Mouse (Mus musculus): Measurements from ENCODE around the gene Senp2. TPM values are rescaled to one million over a fixed set of nuclear protein-coding genes. Genes with fewer than 3 reads are reported as not detected.
A peak's percentile ranks its signal among the peaks of the same experiment; 100 is the strongest.

The Senp2 gene
- polyA plus RNA-seq, 1 experiment from 2014 or later, result 37.0 TPM

GRCm38 (mm10) chr16:22075829-22076619 is 66.7 kb downstream of the Senp2 start:
- H3K4me1 ChIP-seq (ENCODE audit: insufficient read depth, low read length), result no peaks in the 10 kb centered on the region
- H3K4me3 ChIP-seq (ENCODE audit: low read length), result no peak overlapping the region
- no peaks in the 10 kb centered on the region for H3K9me3 ChIP-seq (ENCODE audit: low read length)
- no peak overlapping the region for H3K27ac ChIP-seq (ENCODE audit: low read length)
- ATAC-seq (ENCODE audit: low FRiP score, low TSS enrichment), result no peak
- H3K9ac ChIP-seq (replicated peaks; ENCODE audit: low read length), result no peak overlapping the region
- H3K4me2 ChIP-seq (replicated peaks; ENCODE audit: low read depth, low read length), result no peak overlapping the region
- H3K36me3 ChIP-seq (ENCODE audit: insufficient read depth, low read length), result peaks cover 60% of the 10 kb centered on the region
- 31% methylated on average over 5 of the region's 5 CpGs for WGBS
- H3K27me3 ChIP-seq (ENCODE audit: insufficient read depth, low read length), result no peaks in the 10 kb centered on the region

GRCm38 (mm10) chr16:22076620-22076941 is 67.3 kb downstream of the Senp2 start:
- WGBS, result 46% methylated on average over 4 of the region's 4 CpGs
- no peak for ATAC-seq (ENCODE audit: low FRiP score, low TSS enrichment)
- H3K27ac ChIP-seq (ENCODE audit: low read length), result no peak overlapping the region
- H3K4me2 ChIP-seq (replicated peaks; ENCODE audit: low read depth, low read length), result no peak overlapping the region
- no peak overlapping the region for H3K9ac ChIP-seq (replicated peaks; ENCODE audit: low read length)
- no peaks in the 10 kb centered on the region for H3K4me1 ChIP-seq (ENCODE audit: insufficient read depth, low read length)
- no peaks in the 10 kb centered on the region for H3K9me3 ChIP-seq (ENCODE audit: low read length)
- peaks cover 61% of the 10 kb centered on the region for H3K36me3 ChIP-seq (ENCODE audit: insufficient read depth, low read length)
- no peak overlapping the region for H3K4me3 ChIP-seq (ENCODE audit: low read length)
- H3K27me3 ChIP-seq (ENCODE audit: insufficient read depth, low read length), result no peaks in the 10 kb centered on the region

GRCm38 (mm10) chr16:22080125-22080710 is 70.9 kb downstream of the Senp2 start:
- Histone ChIP-seq H3K9ac (replicated peaks; ENCODE audit: low read length) (no peak overlapping the region), H3K27me3 (ENCODE audit: insufficient read depth, low read length) (no peaks in the 10 kb centered on the region), H3K27ac (ENCODE audit: low read length) (no peak overlapping the region), H3K36me3 (ENCODE audit: insufficient read depth, low read length) (peaks cover 62% of the 10 kb centered on the region), H3K4me3 (ENCODE audit: low read length) (no peak overlapping the region), H3K9me3 (ENCODE audit: low read length) (no peaks in the 10 kb centered on the region), H3K4me2 (replicated peaks; ENCODE audit: low read depth, low read length) (no peak overlapping the region), H3K4me1 (ENCODE audit: insufficient read depth, low read length) (no peaks in the 10 kb centered on the region)
- 90% methylated on average over 12 of the region's 12 CpGs for WGBS
- ATAC-seq (ENCODE audit: low FRiP score, low TSS enrichment), result no peak

GRCm38 (mm10) chr16:22085411-22085810 is 76.1 kb downstream of the Senp2 start:
- peaks cover 43% of the 10 kb centered on the region for H3K36me3 ChIP-seq (ENCODE audit: insufficient read depth, low read length)
- H3K9ac ChIP-seq (replicated peaks; ENCODE audit: low read length), result no peak overlapping the region
- H3K4me3 ChIP-seq (ENCODE audit: low read length), result no peak overlapping the region
- no peak for ATAC-seq (ENCODE audit: low FRiP score, low TSS enrichment)
- no peaks in the 10 kb centered on the region for H3K27me3 ChIP-seq (ENCODE audit: insufficient read depth, low read length)
- H3K9me3 ChIP-seq (ENCODE audit: low read length), result no peaks in the 10 kb centered on the region
- WGBS, result 95% methylated on average over 4 of the region's 4 CpGs
- no peak overlapping the region for H3K4me2 ChIP-seq (replicated peaks; ENCODE audit: low read depth, low read length)
- no peak overlapping the region for H3K27ac ChIP-seq (ENCODE audit: low read length)
- H3K4me1 ChIP-seq (ENCODE audit: insufficient read depth, low read length), result no peaks in the 10 kb centered on the region

GRCm38 (mm10) chr16:22091255-22091783 is 82.0 kb downstream of the Senp2 start:
- 76% methylated on average over 3 of the region's 3 CpGs for WGBS

GRCm38 (mm10) chr16:22095751-22096150 is 86.5 kb downstream of the Senp2 start:
- Histone ChIP-seq H3K9ac (replicated peaks; ENCODE audit: low read length) (no peak overlapping the region), H3K4me2 (replicated peaks; ENCODE audit: low read depth, low read length) (no peak overlapping the region), H3K27ac (ENCODE audit: low read length) (no peak overlapping the region), H3K27me3 (ENCODE audit: insufficient read depth, low read length) (no peaks in the 10 kb centered on the region), H3K9me3 (ENCODE audit: low read length) (peaks cover 1% of the 10 kb centered on the region; the same call in 1 of the 2 replicates), H3K4me1 (ENCODE audit: insufficient read depth, low read length) (peaks cover 7% of the 10 kb centered on the region; the same call in 1 of the 2 replicates), H3K36me3 (ENCODE audit: insufficient read depth, low read length) (peaks cover 5% of the 10 kb centered on the region), H3K4me3 (ENCODE audit: low read length) (no peak overlapping the region)
- no peak for ATAC-seq (ENCODE audit: low FRiP score, low TSS enrichment)
- WGBS, result 86% methylated on average over 1 of the region's 1 CpGs

More at GRCm38 (mm10) chr16:22091255-22091783, 82.0 kb downstream of the Senp2 start:
- H3K27me3 ChIP-seq (ENCODE audit: insufficient read depth, low read length), result no peaks in the 10 kb centered on the region
- no peak overlapping the region for H3K4me2 ChIP-seq (replicated peaks; ENCODE audit: low read depth, low read length)
- H3K36me3 ChIP-seq (ENCODE audit: insufficient read depth, low read length), result peaks cover 16% of the 10 kb centered on the region
- no peak overlapping the region for H3K4me3 ChIP-seq (ENCODE audit: low read length)
- no peaks in the 10 kb centered on the region for H3K4me1 ChIP-seq (ENCODE audit: insufficient read depth, low read length)
- no peak overlapping the region for H3K27ac ChIP-seq (ENCODE audit: low read length)
- no peaks in the 10 kb centered on the region for H3K9me3 ChIP-seq (ENCODE audit: low read length)
- no peak for ATAC-seq (ENCODE audit: low FRiP score, low TSS enrichment)
- H3K9ac ChIP-seq (replicated peaks; ENCODE audit: low read length), result no peak overlapping the region

GRCm38 (mm10) chr16:22097659-22098058 is 88.4 kb downstream of the Senp2 start:
- Histone ChIP-seq H3K36me3 (ENCODE audit: insufficient read depth, low read length) (peaks cover 10% of the 10 kb centered on the region), H3K4me2 (replicated peaks; ENCODE audit: low read depth, low read length) (no peak overlapping the region), H3K4me1 (ENCODE audit: insufficient read depth, low read length) (peaks cover 7% of the 10 kb centered on the region; the same call in 1 of the 2 replicates), H3K9me3 (ENCODE audit: low read length) (peaks cover 5% of the 10 kb centered on the region; the same call in 1 of the 2 replicates), H3K9ac (replicated peaks; ENCODE audit: low read length) (no peak overlapping the region), H3K27me3 (ENCODE audit: insufficient read depth, low read length) (no peaks in the 10 kb centered on the region), H3K27ac (ENCODE audit: low read length) (0 out of 2 replicates have a peak overlapping the region, but pooled peaks have one; percentile 29), H3K4me3 (ENCODE audit: low read length) (no peak overlapping the region)
- WGBS, result 51% methylated on average over 7 of the region's 7 CpGs
- ATAC-seq (ENCODE audit: low FRiP score, low TSS enrichment), result no peak

Other genes with a start within 250 kb of the Senp2 start
- gene Ehhadh, start 221.7 kb upstream of the Senp2 start, polyA plus RNA-seq (2015; fragmentation: Nextera tagmentation; extraction: Ambion mirVana), result 5.6 and 6.7 TPM in 2 replicates
- gene Map3k13, start 215.1 kb upstream of the Senp2 start, polyA plus RNA-seq (2015; fragmentation: Nextera tagmentation; extraction: Ambion mirVana), result 1.0 and 1.2 TPM in 2 replicates
- 24.7 and 24.9 TPM in 2 replicates for gene Tmem41a, start 61.9 kb upstream of the Senp2 start, polyA plus RNA-seq (2015; fragmentation: Nextera tagmentation; extraction: Ambion mirVana)
- gene Liph, start 13.8 kb upstream of the Senp2 start, polyA plus RNA-seq (2015; fragmentation: Nextera tagmentation; extraction: Ambion mirVana), result 0.48 and 0.96 TPM in 2 replicates
- 84.5 and 98.6 TPM in 2 replicates for gene Igf2bp2, start 153.8 kb downstream of the Senp2 start, polyA plus RNA-seq (2015; fragmentation: Nextera tagmentation; extraction: Ambion mirVana)

Data from kidney, embryonic 16.5 days (tissue).